Mouse (Mus musculus) embryonic facial prominence, embryonic 10.5 days (tissue): ENCODE data around the gene Ptk7. TPM values are rescaled to one million over a fixed set of nuclear protein-coding genes. Genes with fewer than 3 reads are reported as not detected.

Experiments used
- DNase-seq: peaks from one replicate; pipeline ENCODE4 v3.0.0-alpha.2; 2017; ENCODE audit warnings: low spot score
- H3K27ac ChIP-seq: fragments of 300-500 bp; sonication (generic); replicated peaks from 2 replicates; pipeline ENCODE4 v1.5.1; 2016; ENCODE audit warnings: mild to moderate bottlenecking
- H3K27me3 ChIP-seq: fragments of 300-500 bp; sonication (generic); replicated peaks from 2 replicates; pipeline ENCODE4 v1.6.1; 2016; ENCODE audit warnings: low read depth, mild to moderate bottlenecking; ENCODE audit not compliant: poor library complexity, severe bottlenecking
- H3K36me3 ChIP-seq: fragments of 300-500 bp; sonication (generic); replicated peaks from 2 replicates; pipeline ENCODE4 v1.6.1; 2016; ENCODE audit warnings: mild to moderate bottlenecking, moderate library complexity
- H3K4me1 ChIP-seq: fragments of 300-500 bp; sonication (generic); 2 replicates; pipeline ENCODE4 v1.6.1; 2016
- H3K4me3 ChIP-seq: fragments of 300-500 bp; sonication (generic); 2 replicates; pipeline ENCODE4 v1.5.1; 2016; ENCODE audit warnings: mild to moderate bottlenecking, moderate library complexity
- H3K9me3 ChIP-seq: fragments of 300-500 bp; sonication (generic); 2 replicates; pipeline ENCODE4 v1.6.1; 2016; ENCODE audit warnings: mild to moderate bottlenecking
- WGBS: fragments of 180-500 bp; shearing (Covaris S2); methylation state at CpG from one replicate; pipeline ENCODE4 v1.1.7; 2016; 5-methylcytosine and 5-hydroxymethylcytosine counted together
- polyA plus RNA-seq: library from polyadenylated mRNA; unstranded; fragments of >200 nt; fragmentation: Nextera tagmentation; extraction: Ambion mirVana; gene quantifications from 2 replicates; pipeline ENCODE4 v1.2.1, GENCODE M21; 2016

Ptk7 gene
- polyA plus RNA-seq, 1 experiment from 2014 or later = 92.5 TPM

DNA sequence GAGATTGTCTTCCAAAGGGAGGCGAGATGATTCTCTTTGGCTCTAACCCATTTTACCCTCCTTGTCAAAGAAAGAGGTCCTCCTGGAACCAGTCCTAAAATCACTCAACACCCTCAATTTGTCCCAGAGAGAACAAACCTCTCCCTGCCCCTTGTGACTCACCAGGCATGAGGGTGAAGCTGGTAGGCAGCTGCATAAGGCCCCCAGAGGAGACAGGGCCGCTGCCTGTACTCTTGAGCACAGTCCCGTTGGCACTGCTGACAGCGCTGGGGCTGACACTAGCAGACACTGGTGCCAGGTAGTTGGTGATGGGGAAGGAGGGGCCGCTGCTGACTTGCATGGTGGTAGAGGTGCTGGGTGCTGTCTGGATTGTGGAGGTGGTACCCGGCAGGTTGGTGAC, 77.9 kb downstream of the Ptk7 start:
- no peak for DNase-seq
- peaks cover 23% of the 10 kb centered on the region for H3K27me3 ChIP-seq
- no peak overlapping the region for H3K27ac ChIP-seq
- H3K9me3 ChIP-seq = no peaks in the 10 kb centered on the region
- H3K36me3 ChIP-seq = peaks cover 50% of the 10 kb centered on the region
- peaks cover 65% of the 10 kb centered on the region for H3K4me1 ChIP-seq
- H3K4me3 ChIP-seq = no peak overlapping the region
- WGBS = 92% methylated on average over 6 of the region's 6 CpGs

DNA sequence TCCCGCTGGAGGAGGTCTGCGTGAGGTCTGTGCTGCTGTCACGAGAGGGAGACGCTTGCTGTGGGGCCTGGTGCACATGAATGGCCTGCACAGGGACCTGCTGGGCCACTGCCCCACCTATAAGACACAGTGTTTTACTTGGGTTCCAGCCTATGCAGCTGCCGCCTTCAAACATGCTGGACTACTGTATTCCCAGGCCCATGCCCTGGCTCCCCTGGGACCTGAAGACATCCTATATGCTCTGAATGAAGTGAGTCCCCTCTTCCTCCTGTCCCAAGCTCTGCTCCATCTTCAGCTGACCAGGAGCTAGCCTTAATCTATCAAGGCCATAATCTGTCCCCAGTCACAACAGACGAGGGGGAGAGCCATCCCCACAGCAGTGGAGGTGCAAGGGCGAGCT, 78.4 kb downstream of the Ptk7 start:
- Histone ChIP-seq H3K4me1 (peaks cover 67% of the 10 kb centered on the region), H3K27me3 (peaks cover 27% of the 10 kb centered on the region), H3K27ac (no peak overlapping the region), H3K9me3 (no peaks in the 10 kb centered on the region), H3K36me3 (peaks cover 50% of the 10 kb centered on the region), H3K4me3 (no peak overlapping the region)
- no peak for DNase-seq
- 96% methylated on average over 7 of the region's 7 CpGs for WGBS

DNA sequence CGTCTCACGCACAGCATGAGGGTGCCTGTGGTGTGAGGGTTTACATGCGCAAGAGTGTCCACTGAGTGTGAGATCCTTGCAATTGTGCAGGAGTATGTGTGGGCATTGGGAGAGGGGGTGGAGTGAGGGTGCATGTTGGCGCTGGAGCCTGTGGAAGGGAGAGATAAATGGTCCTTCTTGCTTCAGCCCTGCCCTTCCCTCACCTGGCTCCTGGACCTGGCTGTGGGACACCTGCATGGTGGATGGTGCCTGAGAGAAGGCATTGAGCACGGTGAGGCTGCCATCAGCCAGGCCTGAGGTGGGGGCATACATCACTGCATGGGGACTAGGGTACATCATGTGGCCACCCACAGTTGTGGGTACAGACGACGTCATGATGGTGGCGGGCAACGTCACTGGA, 79.7 kb downstream of the Ptk7 start:
- 91% methylated on average over 9 of the region's 9 CpGs for WGBS
- Histone ChIP-seq H3K4me3 (no peak overlapping the region), H3K36me3 (peaks cover 50% of the 10 kb centered on the region), H3K4me1 (peaks cover 64% of the 10 kb centered on the region), H3K27ac (no peak overlapping the region), H3K27me3 (peaks cover 40% of the 10 kb centered on the region), H3K9me3 (no peaks in the 10 kb centered on the region)
- no peak for DNase-seq

DNA sequence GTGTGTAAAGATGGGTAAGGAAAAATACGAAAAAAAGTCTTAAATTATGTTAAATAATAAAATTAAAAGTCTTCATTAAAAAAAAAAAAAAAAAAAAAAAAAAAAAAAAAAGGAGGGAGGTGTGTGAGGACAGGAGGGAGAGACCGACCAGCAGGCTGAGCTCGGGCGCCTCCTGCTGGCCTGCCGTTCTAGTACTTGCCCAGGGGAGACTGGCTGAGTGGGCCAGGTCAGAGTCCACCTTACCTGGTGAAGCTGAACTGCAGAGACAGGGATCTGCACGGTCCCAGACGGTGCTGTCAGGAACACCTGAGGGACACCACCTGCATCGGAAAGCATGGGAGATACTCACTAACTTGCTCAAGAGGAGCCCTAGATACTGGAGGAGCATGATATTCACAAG, 80.1 kb downstream of the Ptk7 start:
- 25% methylated on average over 8 of the region's 8 CpGs for WGBS
- peaks cover 45% of the 10 kb centered on the region for H3K27me3 ChIP-seq
- peak; percentile 84 for DNase-seq

DNA sequence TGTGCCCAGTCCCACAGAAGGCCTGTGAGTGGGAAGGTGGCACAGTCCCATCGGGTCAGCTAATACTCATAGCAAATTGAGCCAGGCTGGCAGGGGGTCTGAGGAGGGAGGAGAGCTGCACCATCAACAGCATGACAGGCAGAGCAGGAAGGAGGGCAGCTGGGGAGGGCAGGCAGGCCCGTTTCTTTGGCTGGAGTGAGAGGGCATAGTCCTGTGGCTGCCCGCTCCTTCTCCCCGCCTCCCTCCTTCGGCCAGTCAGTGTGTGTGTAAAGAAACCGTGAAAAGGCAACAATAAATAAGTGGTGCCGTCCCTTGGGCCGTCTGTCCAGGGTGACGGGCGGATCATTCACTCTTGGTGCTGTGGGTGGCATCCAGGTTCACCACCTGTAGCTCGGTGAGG, 80.6 kb downstream of the Ptk7 start:
- peaks cover 45% of the 10 kb centered on the region for H3K27me3 ChIP-seq
- 60% methylated on average over 11 of the region's 11 CpGs for WGBS
- H3K27ac ChIP-seq = no peak overlapping the region
- no peak for DNase-seq
- no peak overlapping the region; the same call in 1 of the 2 replicates for H3K4me3 ChIP-seq
- H3K9me3 ChIP-seq = no peaks in the 10 kb centered on the region
- peaks cover 55% of the 10 kb centered on the region for H3K4me1 ChIP-seq
- peaks cover 50% of the 10 kb centered on the region for H3K36me3 ChIP-seq

More for the DNA sequence above, 80.1 kb downstream of the Ptk7 start:
- Histone ChIP-seq H3K4me1 (peaks cover 60% of the 10 kb centered on the region), H3K36me3 (peaks cover 50% of the 10 kb centered on the region), H3K4me3 (no peak overlapping the region), H3K9me3 (no peaks in the 10 kb centered on the region), H3K27ac (no peak overlapping the region)

DNA sequence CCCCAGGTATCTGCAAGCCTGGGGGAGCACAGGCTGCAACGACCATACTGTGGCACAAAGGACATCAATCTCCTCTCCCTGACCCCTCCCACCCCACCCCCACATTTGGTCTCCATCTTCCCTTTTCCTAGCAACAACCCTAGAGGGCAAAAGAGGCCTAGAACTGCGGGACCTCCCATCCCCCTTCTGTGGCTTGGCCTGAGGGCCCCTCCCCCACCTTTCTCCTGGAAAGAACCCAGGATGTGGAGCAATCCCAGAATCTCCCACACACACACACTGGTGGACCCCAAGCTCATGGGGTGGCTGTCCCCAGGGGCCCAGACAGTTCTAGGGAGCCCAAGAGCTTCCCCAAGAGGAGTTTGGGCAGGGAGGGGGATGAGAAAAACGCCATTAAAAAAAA, 81.4 kb downstream of the Ptk7 start:
- Histone ChIP-seq H3K27ac (peak overlapping the region; percentile 4; the same call in 1 of the 2 replicates), H3K27me3 (peaks cover 53% of the 10 kb centered on the region), H3K4me1 (peaks cover 51% of the 10 kb centered on the region), H3K9me3 (no peaks in the 10 kb centered on the region), H3K36me3 (peaks cover 50% of the 10 kb centered on the region), H3K4me3 (peak overlapping the region; percentile 4; the same call in 1 of the 2 replicates)
- 19% methylated on average over 3 of the region's 3 CpGs for WGBS
- no peak for DNase-seq

DNA sequence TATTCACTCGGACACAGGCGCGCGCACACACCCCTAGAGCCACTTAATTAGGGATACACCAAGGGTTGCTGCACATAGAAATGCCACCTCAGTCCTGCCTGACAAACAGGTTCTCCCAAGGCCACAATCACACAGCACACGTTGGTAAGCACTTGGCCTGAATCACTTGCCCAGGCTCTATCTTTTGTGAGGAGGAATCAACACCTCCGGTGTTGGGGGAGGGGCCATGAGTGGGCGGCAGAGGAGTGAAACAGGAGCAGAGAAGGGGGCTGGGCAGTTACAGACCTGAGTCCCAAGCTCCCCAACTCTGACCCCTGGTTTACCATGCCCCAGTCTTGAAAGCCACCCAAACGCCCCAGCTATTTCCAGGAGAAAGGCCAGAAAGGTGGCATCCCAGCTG, 82.3 kb downstream of the Ptk7 start:
- H3K36me3 ChIP-seq = peaks cover 45% of the 10 kb centered on the region
- WGBS = 9% methylated on average over 8 of the region's 8 CpGs
- peak; percentile 46 for DNase-seq
- peak overlapping the region; percentile 4 for H3K27ac ChIP-seq
- peaks cover 42% of the 10 kb centered on the region for H3K4me1 ChIP-seq
- no peaks in the 10 kb centered on the region for H3K9me3 ChIP-seq
- H3K27me3 ChIP-seq = peaks cover 53% of the 10 kb centered on the region
- H3K4me3 ChIP-seq = peak overlapping the region; percentile 75

DNA sequence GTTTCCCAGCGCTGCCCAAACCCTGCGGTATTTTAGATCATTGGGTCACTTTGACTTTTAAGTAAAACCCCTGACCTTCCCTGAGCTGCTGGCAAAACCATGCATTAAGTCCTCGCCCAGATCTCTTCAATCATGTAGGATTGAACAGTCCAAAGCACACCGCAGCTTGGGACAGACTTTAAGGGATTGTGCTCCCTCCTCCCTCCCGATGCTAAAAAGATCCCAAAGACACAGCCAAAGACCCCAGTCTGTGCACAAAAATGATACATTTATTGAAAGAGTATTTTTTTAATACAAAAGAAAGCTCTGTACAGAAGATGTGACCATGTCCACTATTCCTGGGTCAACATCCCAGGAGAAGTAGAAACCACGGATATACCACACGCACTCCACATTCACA, 82.7 kb downstream of the Ptk7 start:
- 7% methylated on average over 7 of the region's 7 CpGs for WGBS
- H3K27ac ChIP-seq = peak overlapping the region; percentile 58
- H3K4me1 ChIP-seq = peaks cover 39% of the 10 kb centered on the region
- H3K9me3 ChIP-seq = no peaks in the 10 kb centered on the region
- H3K27me3 ChIP-seq = peaks cover 53% of the 10 kb centered on the region
- H3K4me3 ChIP-seq = peak overlapping the region; percentile 75
- peaks cover 41% of the 10 kb centered on the region for H3K36me3 ChIP-seq
- no peak for DNase-seq

DNA sequence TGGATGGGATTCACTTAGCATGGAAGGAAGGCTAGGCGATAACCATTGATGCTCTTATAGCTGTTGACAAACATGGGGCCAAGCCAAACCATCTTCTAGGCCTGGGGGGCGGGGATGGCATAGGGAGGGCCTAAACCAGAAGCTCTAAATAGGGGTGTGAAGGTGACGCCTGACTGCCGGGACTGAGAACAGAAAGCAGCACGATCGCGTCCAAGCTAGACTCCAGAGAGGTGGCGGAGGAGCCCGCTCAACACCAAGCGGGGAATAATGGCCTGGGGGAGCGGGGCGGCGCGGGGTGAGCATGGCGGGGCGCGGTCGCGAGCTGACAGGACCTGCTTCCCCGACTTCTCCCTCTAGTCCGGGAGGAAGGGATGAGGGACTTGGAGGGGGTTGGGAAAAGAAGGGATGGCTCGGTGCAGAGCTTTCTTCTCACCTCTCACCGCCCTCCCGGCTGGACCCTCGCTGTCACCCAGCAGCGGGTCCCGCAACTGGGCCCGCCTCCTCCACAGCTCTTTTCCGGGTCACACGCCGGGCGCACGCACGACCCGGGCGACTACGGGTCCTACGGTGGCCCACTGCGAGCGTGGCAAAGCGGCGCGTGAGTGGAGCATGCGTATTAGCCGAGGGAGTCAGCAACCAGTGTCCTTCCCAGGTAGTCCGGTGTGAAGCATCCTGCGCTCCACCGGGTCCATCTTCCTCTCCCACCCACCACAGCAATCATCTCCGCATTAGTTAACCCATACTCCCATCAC, 83.3 kb downstream of the Ptk7 start, which contains the start of gene Cul9:
Gene Cul9, minus strand, starts transcription at position 576 of the 752 bp plus-strand sequence.
- Histone ChIP-seq H3K27me3 (peaks cover 56% of the 10 kb centered on the region), H3K27ac (peak within 1 kb of the TSS; percentile 58), H3K36me3 (peaks cover 41% of the 10 kb centered on the region), H3K9me3 (no peaks in the 10 kb centered on the region), H3K4me1 (peaks cover 39% of the 10 kb centered on the region), H3K4me3 (peak within 1 kb of the TSS; percentile 75)
- peak; percentile 77 for DNase-seq
- 2% methylated on average over 49 of the region's 49 CpGs for WGBS

DNA sequence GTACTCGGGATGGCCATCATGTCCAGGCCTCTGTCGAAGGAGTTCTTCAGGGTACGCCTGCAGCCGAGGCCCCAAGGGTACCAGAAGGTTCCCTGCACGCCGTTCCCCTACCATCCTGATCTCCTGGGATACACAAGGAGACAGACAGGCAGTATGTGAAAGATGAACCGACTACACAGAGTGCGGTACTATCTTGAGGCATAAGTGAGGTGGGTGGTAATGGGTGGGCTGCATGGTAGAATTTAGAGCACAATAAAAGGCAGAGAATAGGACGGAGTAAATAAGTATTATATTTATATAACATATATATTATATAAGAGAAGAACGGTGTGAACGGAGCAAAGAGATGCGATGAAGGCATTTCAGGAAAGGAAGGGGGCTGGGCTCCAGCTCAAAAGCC, 85.6 kb downstream of the Ptk7 start:
- Histone ChIP-seq H3K9me3 (no peaks in the 10 kb centered on the region), H3K36me3 (peaks cover 23% of the 10 kb centered on the region), H3K27me3 (peaks cover 69% of the 10 kb centered on the region), H3K27ac (no peak overlapping the region), H3K4me1 (peaks cover 43% of the 10 kb centered on the region), H3K4me3 (no peak overlapping the region)
- DNase-seq = no peak
- WGBS = 92% methylated on average over 12 of the region's 12 CpGs

DNA sequence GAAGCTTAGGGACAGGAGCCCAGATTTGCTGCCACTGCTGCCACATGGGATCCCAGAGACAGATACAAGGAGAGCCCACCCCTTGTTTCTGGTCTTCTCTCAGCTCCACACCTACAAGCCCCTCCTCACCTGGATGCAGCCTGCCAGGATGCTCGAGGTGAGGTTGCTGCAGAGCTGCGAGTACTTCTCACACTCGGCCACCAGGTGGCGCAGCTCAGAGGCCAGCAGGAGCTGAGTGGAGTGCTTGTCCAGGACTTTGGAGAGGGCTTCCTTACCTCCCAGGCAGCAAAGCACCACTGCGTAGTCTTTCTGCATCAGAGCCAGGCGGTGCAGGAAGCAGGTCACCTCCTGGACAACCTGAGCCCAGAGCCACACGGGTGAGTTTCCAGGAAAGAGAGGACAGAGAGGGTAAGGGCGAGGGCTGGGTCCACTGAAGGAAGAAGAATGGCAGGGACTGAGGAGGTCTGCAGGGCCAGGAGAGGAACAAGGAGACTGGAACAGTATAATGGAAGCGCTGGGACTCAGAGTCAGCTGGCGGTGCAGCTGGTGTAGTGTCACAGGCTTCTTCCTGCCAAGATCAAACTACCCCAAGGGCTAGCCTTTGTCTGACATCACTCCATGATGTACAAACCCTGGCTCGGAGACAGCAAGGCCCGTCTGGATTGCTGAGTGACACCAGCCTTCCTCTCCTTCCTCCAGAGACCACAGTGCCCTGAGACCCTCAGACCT, 103.6 kb downstream of the Ptk7 start:
- Histone ChIP-seq H3K4me1 (peaks cover 26% of the 10 kb centered on the region), H3K36me3 (no peaks in the 10 kb centered on the region), H3K9me3 (no peaks in the 10 kb centered on the region), H3K27ac (no peak overlapping the region), H3K27me3 (peaks cover 27% of the 10 kb centered on the region), H3K4me3 (no peak overlapping the region)
- WGBS = 38% methylated on average over 12 of the region's 12 CpGs
- DNase-seq = peak; percentile 86

DNA sequence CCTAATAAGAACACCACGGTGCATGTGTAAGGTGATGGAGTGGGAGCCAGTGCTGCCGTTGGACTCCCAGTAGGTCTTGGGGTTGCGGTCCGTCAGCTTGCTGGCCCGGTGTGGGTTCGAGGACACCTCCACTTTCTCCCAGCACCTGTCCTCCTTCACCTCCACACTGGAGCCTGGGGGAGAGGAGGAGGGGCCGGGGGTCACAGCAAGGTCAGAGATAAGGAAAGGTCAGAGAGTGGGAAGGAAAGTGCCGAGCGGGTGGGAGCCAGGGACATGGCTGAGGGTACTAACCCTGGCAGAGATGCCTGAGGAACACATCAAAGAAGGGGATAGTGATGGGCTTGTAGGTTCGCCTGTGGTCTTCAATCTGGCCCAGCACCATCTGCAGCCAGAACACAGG, 104.2 kb downstream of the Ptk7 start:
- Histone ChIP-seq H3K36me3 (no peaks in the 10 kb centered on the region), H3K9me3 (no peaks in the 10 kb centered on the region), H3K27ac (no peak overlapping the region), H3K27me3 (peaks cover 33% of the 10 kb centered on the region), H3K4me3 (no peak overlapping the region), H3K4me1 (peaks cover 33% of the 10 kb centered on the region)
- 86% methylated on average over 10 of the region's 10 CpGs for WGBS
- DNase-seq = no peak
